Mouse (Mus musculus) kidney, embryonic 14.5 days (tissue): ENCODE measurements around the gene Med26. TPM values are rescaled to one million over a fixed set of nuclear protein-coding genes. Genes with fewer than 3 reads are reported as not detected.

Experiments
- ATAC-seq: fragments of 200-750 bp; cut with Nextera tagmentation; 2 replicates; pipeline ENCODE4 v1.8.0; 2017; ENCODE audit warnings: moderate number of reproducible peaks, mild to moderate bottlenecking, moderate TSS enrichment, moderate library complexity; ENCODE audit not compliant: low FRiP score, low TSS enrichment
- H3K27ac ChIP-seq: fragments of 300-500 bp; sonication (generic); 2 replicates; pipeline ENCODE4 v1.5.1; 2014; ENCODE audit warnings: low read depth, mild to moderate bottlenecking, low read length, moderate library complexity, mixed read lengths
- H3K27me3 ChIP-seq: fragments of 300-500 bp; sonication (generic); 2 replicates; pipeline ENCODE4 v1.6.1; 2014; ENCODE audit warnings: mild to moderate bottlenecking, low read length; ENCODE audit not compliant: control insufficient read depth, insufficient read depth
- H3K36me3 ChIP-seq: fragments of 300-500 bp; sonication (generic); 2 replicates; pipeline ENCODE4 v1.6.1; 2014; ENCODE audit warnings: low read length, mixed read lengths; ENCODE audit not compliant: control insufficient read depth, insufficient read depth
- H3K4me1 ChIP-seq: fragments of 300-500 bp; sonication (generic); 2 replicates; pipeline ENCODE4 v1.6.1; 2014; ENCODE audit warnings: low read length, mixed read lengths; ENCODE audit not compliant: control insufficient read depth, insufficient read depth
- H3K4me2 ChIP-seq: fragments of 300-500 bp; sonication (generic); replicated peaks from 2 replicates; pipeline ENCODE4 v1.6.1; 2014; ENCODE audit warnings: low read depth, mild to moderate bottlenecking, low read length
- H3K4me3 ChIP-seq: fragments of 300-500 bp; sonication (generic); 2 replicates; pipeline ENCODE4 v1.5.1; 2014; ENCODE audit warnings: mild to moderate bottlenecking, low read length
- H3K9ac ChIP-seq: fragments of 300-500 bp; sonication (generic); 2 replicates; pipeline ENCODE4 v1.6.1; 2014; ENCODE audit warnings: low read depth, mild to moderate bottlenecking, low read length, moderate library complexity
- H3K9me3 ChIP-seq: fragments of 300-500 bp; sonication (generic); 2 replicates; pipeline ENCODE4 v1.6.1; 2016; ENCODE audit warnings: low read length; ENCODE audit not compliant: control insufficient read depth
- WGBS: fragments of 180-500 bp; shearing (Covaris S2); extraction: QIAGEN DNeasy Blood & Tissue Kit; methylation state at CpG from one replicate; pipeline ENCODE4 v1.1.7; 2014; 5-methylcytosine and 5-hydroxymethylcytosine counted together
- polyA plus RNA-seq: library from polyadenylated mRNA; unstranded; fragments of >200 nt; fragmentation: Nextera tagmentation; extraction: Ambion mirVana; gene quantifications from 2 replicates; pipeline ENCODE4 v1.2.1, GENCODE M21; 2014

Gene Med26
- polyA plus RNA-seq, 1 experiment from 2014 or later = 15.8 TPM

- H3K36me3 ChIP-seq = peaks cover 29% of the 10 kb centered on the region
- peaks cover 11% of the 10 kb centered on the region for H3K4me1 ChIP-seq
- H3K4me3 ChIP-seq = no peak overlapping the region
- H3K27me3 ChIP-seq = no peaks in the 10 kb centered on the region
- no peaks in the 10 kb centered on the region for H3K9me3 ChIP-seq
- H3K27ac ChIP-seq = no peak overlapping the region
- WGBS = 71% methylated on average over 1 of the region's 1 CpGs
- no peak overlapping the region for H3K9ac ChIP-seq
- no peak overlapping the region for H3K4me2 ChIP-seq
- ATAC-seq = no peak
Observed at GRCm38 (mm10) chr8:72497911-72498310, 50.2 kb downstream of the Med26 start.

- no peak overlapping the region for H3K27ac ChIP-seq
- H3K27me3 ChIP-seq = no peaks in the 10 kb centered on the region
- peaks cover 11% of the 10 kb centered on the region for H3K4me1 ChIP-seq
- WGBS = 91% methylated on average over 19 of the region's 19 CpGs
- no peak overlapping the region for H3K9ac ChIP-seq
- no peaks in the 10 kb centered on the region for H3K9me3 ChIP-seq
- ATAC-seq = no peak
- H3K4me3 ChIP-seq = no peak overlapping the region
- H3K4me2 ChIP-seq = no peak overlapping the region
- peaks cover 23% of the 10 kb centered on the region for H3K36me3 ChIP-seq
Observed at GRCm38 (mm10) chr8:72496217-72496616, 51.9 kb downstream of the Med26 start.

GRCm38 (mm10) chr8:72495411-72496111, 52.5 kb downstream of the Med26 start:
- no peaks in the 10 kb centered on the region for H3K9me3 ChIP-seq
- H3K27ac ChIP-seq = no peak overlapping the region
- H3K9ac ChIP-seq = no peak overlapping the region
- H3K4me2 ChIP-seq = no peak overlapping the region
- ATAC-seq = no peak
- H3K27me3 ChIP-seq = no peaks in the 10 kb centered on the region
- H3K36me3 ChIP-seq = peaks cover 23% of the 10 kb centered on the region
- no peak overlapping the region for H3K4me3 ChIP-seq
- 91% methylated on average over 23 of the region's 23 CpGs for WGBS
- peaks cover 11% of the 10 kb centered on the region for H3K4me1 ChIP-seq

GRCm38 (mm10) chr8:72493381-72493780, 54.7 kb downstream of the Med26 start:
- WGBS = 11% methylated on average over 8 of the region's 8 CpGs
- Histone ChIP-seq H3K27me3 (no peaks in the 10 kb centered on the region), H3K27ac (peak overlapping the region; percentile 81; the same call in 1 of the 2 replicates), H3K4me1 (peaks cover 11% of the 10 kb centered on the region), H3K4me2 (peak overlapping the region; percentile 67), H3K9me3 (no peaks in the 10 kb centered on the region), H3K4me3 (peak overlapping the region; percentile 92), H3K36me3 (peaks cover 34% of the 10 kb centered on the region), H3K9ac (peak overlapping the region; percentile 68)
- ATAC-seq = no peak

GRCm38 (mm10) chr8:72492622-72493081, 55.4 kb downstream of the Med26 start:
- ATAC-seq = peak; percentile 98

GRCm38 (mm10) chr8:72491680-72492621, 56.1 kb downstream of the Med26 start, which contains the start of gene Slc35e1:
Gene Slc35e1 (minus strand): TSS chr8:72492614.
- peak within 1 kb of the TSS; percentile 90 for H3K4me2 ChIP-seq
- peak within 1 kb of the TSS; percentile 92 for H3K4me3 ChIP-seq
- peaks cover 11% of the 10 kb centered on the region for H3K4me1 ChIP-seq
- WGBS = under 1% methylated on average over 80 of the region's 98 CpGs
- peak; percentile 8; the same call in 1 of the 2 replicates for ATAC-seq
- H3K9me3 ChIP-seq = no peaks in the 10 kb centered on the region
- peaks cover 47% of the 10 kb centered on the region for H3K36me3 ChIP-seq
- peak within 1 kb of the TSS; percentile 86 for H3K9ac ChIP-seq
- no peaks in the 10 kb centered on the region for H3K27me3 ChIP-seq
- H3K27ac ChIP-seq = peak within 1 kb of the TSS; percentile 81

More at GRCm38 (mm10) chr8:72492622-72493081, 55.4 kb downstream of the Med26 start:
- H3K9ac ChIP-seq = peak overlapping the region; percentile 86
- peaks cover 40% of the 10 kb centered on the region for H3K36me3 ChIP-seq
- WGBS = under 1% methylated on average over 52 of the region's 56 CpGs
- no peaks in the 10 kb centered on the region for H3K9me3 ChIP-seq
- H3K4me3 ChIP-seq = peak overlapping the region; percentile 92
- no peaks in the 10 kb centered on the region for H3K27me3 ChIP-seq
- H3K4me2 ChIP-seq = peak overlapping the region; percentile 90
- peak overlapping the region; percentile 81 for H3K27ac ChIP-seq
- peaks cover 11% of the 10 kb centered on the region for H3K4me1 ChIP-seq

GRCm38 (mm10) chr8:72491017-72491416, 57.1 kb downstream of the Med26 start:
- Histone ChIP-seq H3K9me3 (no peaks in the 10 kb centered on the region), H3K4me2 (peak overlapping the region; percentile 90), H3K4me3 (peak overlapping the region; percentile 92; the same call in 1 of the 2 replicates), H3K27me3 (no peaks in the 10 kb centered on the region), H3K4me1 (peaks cover 11% of the 10 kb centered on the region), H3K27ac (no peak overlapping the region), H3K36me3 (peaks cover 43% of the 10 kb centered on the region), H3K9ac (peak overlapping the region; percentile 86; the same call in 1 of the 2 replicates)
- ATAC-seq = no peak
- WGBS = 78% methylated on average over 2 of the region's 2 CpGs

GRCm38 (mm10) chr8:72487014-72487413, 61.1 kb downstream of the Med26 start:
- Histone ChIP-seq H3K4me3 (no peak overlapping the region), H3K4me2 (no peak overlapping the region), H3K9ac (no peak overlapping the region), H3K4me1 (no peaks in the 10 kb centered on the region; the same call in 1 of the 2 replicates), H3K9me3 (no peaks in the 10 kb centered on the region), H3K36me3 (peaks cover 57% of the 10 kb centered on the region), H3K27ac (no peak overlapping the region), H3K27me3 (no peaks in the 10 kb centered on the region)
- no peak for ATAC-seq
